Mouse (Mus musculus): Measurements from ENCODE around the gene Myt1l.

Myt1l gene

DNA sequence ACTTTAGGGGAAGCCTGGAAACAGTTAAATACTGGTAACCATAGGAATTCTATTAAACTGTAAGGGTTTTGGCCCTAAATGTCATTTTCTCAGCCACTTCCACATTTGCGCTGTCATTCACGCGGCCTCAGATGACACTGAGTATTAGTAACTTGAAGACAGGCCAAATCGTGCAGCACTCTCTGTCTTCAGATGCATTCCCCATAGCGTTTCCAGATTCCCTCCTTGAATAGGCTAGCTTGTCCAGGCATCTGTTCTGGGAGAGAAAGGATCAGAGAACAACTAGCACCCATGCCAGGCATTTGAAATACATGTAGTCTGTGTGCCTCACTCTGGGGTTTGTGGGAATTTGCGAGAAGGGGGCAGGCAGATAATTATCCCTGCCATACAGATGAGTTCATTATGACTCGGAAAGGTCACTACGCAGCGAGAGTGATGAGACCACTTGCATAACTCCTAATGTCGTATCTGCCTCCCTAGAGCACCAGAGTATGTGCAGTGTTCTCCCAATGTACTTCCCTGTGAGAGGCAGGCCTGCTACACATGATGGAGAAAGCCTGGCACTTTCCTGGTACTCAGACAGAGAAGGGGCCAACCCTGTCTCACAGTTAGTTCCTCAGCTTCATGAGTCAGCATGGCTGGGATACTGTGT lies 295.7 kb downstream of the Myt1l start:
- peak; percentile 9 to 36 for DNase-seq

DNA sequence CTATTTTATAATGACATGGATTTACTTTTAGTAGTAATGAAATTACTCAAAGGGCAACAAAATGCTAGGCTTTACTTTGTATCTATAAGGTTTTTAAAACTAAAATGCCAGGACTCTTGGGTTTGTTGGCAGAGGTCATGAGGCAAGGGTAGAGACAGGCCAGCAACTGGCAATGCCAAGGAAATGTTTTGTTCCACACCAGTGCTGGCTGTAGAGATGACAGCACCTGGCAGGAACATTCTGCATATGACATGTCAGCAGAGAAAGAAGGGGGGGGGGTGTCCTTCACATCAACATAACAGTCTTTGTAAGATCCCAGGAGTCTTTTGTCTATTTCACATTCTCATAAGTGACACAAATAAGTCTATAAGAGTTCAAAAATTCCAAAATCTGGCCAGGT lies 302.4 kb downstream of the Myt1l start:
- DNase-seq = no peak

DNA sequence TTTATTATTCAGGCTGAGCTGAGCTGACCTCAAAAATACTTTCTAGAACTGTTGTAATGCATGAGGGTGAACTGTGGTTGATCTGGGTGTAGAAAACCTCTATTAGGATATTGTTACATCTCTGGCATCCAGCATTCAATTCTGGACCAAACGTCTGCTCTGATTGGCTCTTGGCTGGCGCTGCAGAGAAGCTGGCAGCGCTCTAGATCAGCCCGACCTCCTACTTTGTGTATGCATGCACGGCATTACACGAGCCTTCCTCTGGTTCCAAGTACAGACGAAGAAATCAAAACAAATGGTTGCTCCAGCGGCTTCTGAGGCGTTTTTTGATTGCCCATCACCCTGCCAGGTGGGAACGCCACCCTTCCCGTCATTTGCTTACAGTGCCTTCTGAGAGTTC lies 303.2 kb downstream of the Myt1l start:
- no peak for DNase-seq

- DNase-seq = peak in 1 of 2 experiments; percentile 8
Observed at GRCm38 (mm10) chr12:29837301-29837791, 309.2 kb downstream of the Myt1l start.

- DNase-seq = no peak
Observed at GRCm38 (mm10) chr12:29838421-29838820, 310.2 kb downstream of the Myt1l start.

DNA sequence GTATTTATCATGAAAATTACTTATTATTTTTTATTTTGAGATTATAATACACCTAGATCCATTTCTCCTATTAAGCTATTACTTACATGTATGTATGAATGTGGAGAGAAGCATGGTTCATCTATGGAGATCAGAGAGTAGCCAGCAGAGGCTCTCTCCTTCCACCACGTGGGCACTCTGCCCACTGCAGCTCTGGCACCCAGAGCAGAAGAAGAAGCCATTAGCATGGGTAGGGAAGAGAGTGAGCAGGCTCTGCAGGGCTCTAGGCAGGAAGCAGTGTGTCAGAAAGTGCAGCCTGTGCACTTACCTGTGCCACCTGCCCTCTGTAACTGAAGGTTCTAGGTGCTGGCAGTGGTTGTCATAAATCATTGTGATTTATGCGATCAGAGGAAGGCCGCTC lies 321.8 kb downstream of the Myt1l start:
- no peak for DNase-seq

GRCm38 (mm10) chr12:29854151-29854585 lies 326.0 kb downstream of the Myt1l start:
- DNase-seq = no peak

- DNase-seq = peak; percentile 41 to 54
Observed at GRCm38 (mm10) chr12:29855007-29855406, 326.8 kb downstream of the Myt1l start.

DNA sequence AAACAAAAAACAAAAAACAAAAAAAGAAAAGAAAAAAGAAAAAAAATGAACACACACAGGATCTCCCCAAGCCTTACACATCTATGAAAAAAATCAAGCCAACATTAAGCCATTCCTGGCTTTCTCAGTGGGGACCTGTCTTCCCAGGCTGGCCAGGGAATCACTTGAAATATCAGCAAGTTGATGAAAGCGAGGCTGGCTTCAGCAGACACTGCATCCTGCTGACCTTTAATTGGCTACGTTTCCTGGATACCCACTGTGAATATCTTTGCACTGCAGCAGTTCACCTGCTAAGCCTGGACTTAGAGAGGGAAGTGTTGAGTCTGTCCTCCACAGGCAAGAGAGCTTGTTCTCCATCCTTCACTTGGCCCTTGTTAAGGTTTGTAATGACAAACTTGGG lies 332.8 kb downstream of the Myt1l start:
- DNase-seq = no peak

DNA sequence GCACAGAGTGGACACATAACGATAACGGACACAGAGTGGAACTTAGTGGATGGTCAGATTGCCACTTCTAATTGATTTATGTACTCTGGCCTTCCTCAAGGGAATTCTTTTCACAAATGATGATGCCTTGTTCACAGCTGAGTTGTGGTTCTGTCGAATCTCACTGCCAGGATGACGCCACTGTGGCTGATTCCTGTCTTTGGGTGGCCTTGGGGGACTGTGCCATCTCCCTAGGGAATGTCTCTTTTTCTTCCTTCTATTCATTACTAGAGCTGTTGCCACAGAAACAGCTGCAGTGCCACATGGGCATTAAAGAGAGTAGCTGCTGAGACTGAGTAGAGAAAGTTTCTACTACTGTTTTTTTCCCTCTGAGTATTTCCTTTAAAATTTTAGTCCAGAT lies 340.1 kb downstream of the Myt1l start:
- DNase-seq = no peak

GRCm38 (mm10) chr12:29868781-29869180 lies 340.6 kb downstream of the Myt1l start:
- DNase-seq = no peak

DNA sequence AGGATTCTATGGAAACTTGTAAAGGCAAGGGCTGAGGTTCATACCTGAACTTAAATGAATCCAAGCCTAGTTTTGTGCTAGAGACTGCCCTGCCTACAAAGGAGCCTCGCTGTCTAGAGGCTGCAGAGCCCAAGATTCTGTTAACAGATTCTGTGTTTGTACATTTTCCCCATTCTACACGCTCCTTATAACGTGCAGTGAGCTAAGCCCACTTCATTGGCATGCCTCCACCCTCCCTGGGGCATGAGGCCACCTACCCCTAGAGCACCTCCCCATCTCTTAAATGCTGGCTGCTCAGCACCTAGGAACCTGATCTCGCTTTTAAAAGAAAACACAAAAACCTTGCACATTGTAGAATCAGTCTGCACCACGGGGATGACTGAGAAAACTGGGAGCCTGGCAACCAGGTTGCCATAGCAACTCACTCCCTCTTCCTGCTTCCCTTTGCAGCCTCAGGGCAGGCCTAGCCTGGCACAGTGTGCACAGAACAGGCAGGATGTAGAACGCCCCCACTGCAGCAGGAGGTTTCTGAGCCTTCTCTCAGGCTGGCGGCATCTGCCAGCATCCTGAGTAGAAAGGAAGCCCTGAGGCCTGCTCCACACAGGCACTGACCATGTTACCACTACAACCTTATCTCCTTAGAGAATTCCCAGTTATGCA lies 344.1 kb downstream of the Myt1l start:
- no peak for DNase-seq

DNA sequence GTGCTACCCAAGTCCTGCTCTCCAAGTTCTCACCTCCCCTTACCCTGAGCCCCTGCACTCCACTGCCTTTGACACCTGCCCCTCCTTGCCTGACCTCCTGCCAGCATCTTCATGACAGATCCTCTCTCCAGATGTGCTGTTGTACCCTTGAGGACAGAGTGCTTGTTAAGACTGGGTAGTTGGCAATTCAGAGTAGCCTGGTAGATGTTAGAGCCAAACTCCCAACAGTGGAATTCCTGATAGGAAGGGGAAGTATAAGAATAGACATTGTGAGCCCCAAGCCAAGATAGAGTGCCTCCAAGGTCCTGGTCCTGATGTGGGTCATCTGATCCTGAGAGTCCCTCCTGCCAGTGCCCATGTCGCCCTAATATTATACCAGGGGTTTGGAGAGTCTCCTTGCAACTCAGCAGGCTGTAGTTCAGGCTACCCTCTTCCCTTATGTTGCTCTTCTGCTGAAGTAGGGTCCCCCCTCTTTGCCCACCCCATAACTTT lies 345.1 kb downstream of the Myt1l start:
- DNase-seq = no peak

DNA sequence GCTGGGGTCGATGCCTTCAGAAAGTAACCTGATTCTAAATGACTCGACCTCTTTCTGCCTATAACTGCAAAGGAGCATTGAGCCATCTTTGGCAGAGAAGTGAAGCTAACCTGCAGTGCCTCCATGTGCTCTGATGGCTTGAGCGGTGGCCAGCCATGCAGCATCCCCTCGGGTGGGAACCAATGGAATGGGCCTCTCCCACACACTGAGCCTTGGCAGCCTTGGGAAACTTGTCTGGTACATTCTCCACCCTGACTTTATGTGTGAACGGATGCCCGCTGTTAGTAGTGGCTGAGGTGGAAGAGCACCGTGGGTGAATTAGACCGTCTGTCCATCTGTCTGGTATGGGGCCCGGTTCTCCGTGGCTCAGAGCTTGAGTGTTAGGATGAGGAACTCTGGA lies 349.8 kb downstream of the Myt1l start:
- DNase-seq = no peak

GRCm38 (mm10) chr12:29882871-29883617 lies 354.9 kb downstream of the Myt1l start:
- peak; percentile 37 to 65 for DNase-seq

GRCm38 (mm10) chr12:29884376-29884775 lies 356.2 kb downstream of the Myt1l start:
- no peak for DNase-seq

DNA sequence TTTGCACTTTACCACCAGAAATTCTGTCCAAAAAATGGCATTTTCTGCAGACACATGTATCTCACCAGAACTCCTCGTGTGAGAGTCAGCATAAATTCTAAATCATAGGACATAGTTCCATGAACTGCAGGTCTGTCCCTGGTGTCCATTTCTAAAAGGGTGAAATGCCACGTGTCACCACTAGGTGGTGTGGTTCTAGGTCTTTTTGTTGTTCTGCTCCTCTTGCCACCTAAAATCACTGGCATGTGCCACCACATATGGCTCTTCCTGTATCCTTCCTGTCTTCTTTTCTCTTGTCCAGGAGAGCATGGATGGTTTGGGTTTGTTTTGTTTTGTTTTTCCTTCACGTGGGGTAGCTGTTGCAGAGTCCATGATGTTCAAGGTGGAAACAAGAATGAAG lies 366.5 kb downstream of the Myt1l start:
- DNase-seq = peak in 1 of 2 experiments; percentile 43

- DNase-seq = no peak
Observed at GRCm38 (mm10) chr12:29897533-29898085, 369.4 kb downstream of the Myt1l start.

- DNase-seq = no peak
Observed at GRCm38 (mm10) chr12:29904101-29904874, 376.1 kb downstream of the Myt1l start.

DNA sequence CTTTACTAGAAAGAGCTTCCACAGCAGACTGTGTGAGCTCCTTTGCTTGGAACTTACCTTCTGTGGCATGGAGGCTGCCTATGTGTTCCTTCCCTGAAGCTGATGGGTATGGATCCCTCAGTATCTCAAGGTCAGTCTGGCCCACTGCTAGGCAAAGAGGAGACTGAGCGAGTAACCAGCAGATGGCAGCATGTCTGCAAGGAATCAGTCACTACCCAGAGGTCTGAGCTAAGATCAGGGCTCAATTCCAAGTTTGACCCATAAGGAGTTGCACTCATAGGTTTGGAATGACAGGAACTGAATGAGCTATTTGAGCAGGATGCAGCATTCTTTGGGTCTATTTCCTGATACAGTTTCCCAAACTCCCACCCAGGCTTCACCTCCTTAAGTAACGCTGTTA lies 378.9 kb downstream of the Myt1l start:
- peak; percentile 67 to 80 for DNase-seq

GRCm38 (mm10) chr12:29916139-29916538 lies 388.0 kb downstream of the Myt1l start:
- DNase-seq = no peak

GRCm38 (mm10) chr12:29916807-29917206 lies 388.6 kb downstream of the Myt1l start:
- DNase-seq = no peak
